Mouse (Mus musculus): ENCODE results near the gene Mdga1.
A peak's percentile ranks its signal among the peaks of the same experiment; 100 is the strongest.

Mdga1 gene

DNA sequence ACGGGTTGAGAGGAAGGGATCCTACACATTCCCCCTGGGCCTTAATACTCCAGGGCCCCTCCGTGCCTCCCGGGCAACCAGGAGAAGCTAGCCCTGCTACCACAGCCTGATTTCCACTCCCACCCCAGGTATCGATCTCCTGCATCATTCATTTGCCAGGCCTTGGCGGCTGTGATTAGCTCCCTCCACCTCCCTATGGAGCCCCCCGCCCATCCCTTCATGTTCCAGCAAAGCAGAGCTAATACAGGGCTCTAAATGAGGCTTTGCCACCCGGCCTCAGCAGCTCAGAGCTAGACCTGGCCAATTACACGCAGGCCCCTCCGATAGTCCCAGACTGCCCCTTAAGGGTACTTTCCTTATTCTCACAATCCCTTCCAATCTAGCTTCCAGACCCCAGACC lies 86.5 kb downstream of the Mdga1 start:
- no peak for DNase-seq

GRCm38 (mm10) chr17:29882885-29883284 lies 87.0 kb downstream of the Mdga1 start:
- DNase-seq = no peak

GRCm38 (mm10) chr17:29880251-29880650 lies 89.6 kb downstream of the Mdga1 start:
- no peak for DNase-seq

GRCm38 (mm10) chr17:29878990-29879389 lies 90.9 kb downstream of the Mdga1 start:
- no peak for DNase-seq

DNA sequence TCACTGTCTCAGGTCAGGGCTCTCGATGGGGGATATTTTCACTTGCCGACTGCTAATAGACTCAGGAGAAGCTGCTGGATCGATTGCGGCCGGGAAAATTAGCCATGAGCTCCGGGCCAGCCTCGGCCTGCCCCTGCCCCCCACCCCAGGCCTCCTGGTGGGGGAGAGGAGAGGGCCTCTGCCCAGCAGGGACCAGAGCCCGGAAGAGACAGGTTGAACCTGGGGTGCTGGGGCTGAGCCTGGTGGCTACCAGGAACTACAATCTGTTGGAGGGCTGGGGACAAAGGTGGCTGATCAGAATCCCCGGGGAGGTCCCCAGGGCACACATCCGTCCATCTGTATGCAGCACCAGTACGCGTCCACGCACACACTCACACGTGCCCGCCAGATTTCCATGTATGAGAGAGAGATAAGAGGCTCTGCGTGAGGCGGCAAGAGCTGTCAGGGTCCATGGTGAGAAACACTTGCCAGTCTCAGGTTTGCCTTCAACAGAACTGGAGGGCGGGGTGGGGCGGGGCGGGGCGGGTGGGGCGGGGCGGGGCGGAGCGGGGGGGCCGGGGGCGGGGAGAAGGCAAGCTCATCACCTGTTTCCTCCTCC lies 95.7 kb downstream of the Mdga1 start:
- DNase-seq = no peak

- DNase-seq = no peak
Observed at GRCm38 (mm10) chr17:29873580-29874015, 96.3 kb downstream of the Mdga1 start.

DNA sequence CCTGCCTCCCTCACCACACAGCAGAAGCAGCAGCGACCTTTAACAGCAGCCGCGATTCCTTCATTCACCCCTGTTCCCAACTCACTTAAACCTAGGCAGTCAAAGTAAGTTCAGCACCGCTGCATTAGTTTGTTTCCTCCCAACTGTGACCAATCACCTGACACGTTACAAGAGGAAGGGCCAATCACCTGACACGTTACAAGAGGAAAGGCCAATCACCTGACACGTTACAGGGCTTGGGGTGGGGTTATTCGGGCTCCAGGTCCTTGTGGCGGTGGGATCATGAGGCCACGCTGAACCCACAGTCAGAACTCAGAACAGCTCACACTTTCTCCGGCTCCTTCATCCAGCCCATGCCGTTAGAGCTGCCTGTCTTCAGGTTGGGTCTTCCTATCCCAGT lies 99.6 kb downstream of the Mdga1 start:
- no peak for DNase-seq

DNA sequence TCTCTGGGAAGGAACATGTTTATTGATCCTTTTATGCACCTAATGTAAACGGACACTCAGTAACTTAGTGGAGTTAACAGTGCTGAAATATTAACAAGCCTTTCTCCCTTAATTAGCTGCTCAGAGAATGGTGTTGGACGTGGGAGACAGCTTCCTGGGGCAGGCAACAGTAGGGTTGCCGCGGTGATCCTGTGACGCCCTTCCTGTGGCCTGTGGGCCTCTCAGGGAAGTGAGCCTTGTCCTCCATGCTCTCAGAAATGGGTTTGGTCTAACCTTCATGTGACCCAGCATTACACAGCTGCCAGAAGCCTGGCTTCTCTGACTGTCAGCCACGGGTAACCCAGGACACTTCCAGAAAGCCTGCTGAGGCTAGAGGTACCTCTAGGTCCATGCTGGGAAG lies 104.0 kb downstream of the Mdga1 start:
- DNase-seq = no peak

DNA sequence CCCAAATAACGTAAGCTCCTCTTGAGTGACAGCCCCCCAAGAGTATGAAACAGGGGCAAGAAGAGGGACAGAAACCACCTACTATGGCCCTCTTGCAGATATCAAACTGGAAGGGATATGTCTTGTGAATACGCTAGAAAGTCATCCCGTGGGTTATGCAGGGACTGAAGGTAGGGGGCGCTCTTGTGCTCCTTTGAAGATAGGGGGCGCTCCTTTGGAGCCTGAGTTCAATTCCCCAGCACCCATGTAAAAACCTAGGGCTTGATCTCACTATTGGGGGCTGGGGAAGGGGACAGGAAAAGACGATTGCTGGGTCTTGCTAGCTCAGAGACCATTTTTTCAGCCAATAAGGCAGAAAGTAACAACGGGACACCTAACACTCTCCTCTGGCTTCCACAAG lies 105.4 kb downstream of the Mdga1 start:
- no peak for DNase-seq

DNA sequence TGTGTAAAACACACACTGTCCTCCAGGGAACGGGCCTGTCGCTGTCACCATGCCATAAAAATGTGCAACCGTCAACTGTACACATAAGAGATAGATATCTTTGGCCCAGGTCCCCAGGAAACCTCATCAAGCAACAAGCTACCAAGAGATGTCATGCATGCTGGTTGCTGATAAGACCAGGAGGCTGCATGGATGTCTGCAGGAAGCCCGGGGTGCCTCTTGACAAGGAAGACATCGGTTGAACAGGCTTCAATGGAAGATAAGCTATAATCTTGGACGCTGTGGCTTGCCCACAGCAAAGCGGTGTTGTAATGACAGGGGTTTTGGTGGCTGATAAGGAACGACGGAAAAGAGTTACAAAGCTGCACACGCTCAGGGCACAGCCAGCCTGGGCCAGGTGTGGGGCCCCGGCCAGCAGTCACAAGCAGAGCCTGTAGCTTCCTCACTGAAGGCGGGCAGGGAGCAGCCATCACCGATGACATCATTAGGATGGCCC lies 110.1 kb downstream of the Mdga1 start:
- no peak for DNase-seq

DNA sequence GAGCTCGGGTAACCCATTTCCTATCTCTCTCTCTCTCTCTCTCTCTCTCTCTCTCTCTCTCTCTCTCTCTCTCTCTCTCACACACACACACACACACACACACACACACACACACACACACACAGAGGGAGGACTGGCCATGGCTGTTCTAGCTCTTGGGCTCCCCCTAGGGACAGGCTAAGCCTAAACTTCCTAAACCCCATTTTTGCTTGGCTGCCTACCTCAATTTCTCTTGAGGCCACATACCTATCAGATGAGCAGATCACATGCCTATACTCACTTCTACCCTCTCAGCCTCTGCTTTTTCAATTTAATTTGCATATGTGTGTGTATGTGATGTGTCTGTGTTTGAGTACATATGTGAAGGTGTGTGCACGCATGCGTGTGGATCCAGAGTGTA lies 111.1 kb downstream of the Mdga1 start:
- DNase-seq = no peak

GRCm38 (mm10) chr17:29855702-29856580 lies 113.9 kb downstream of the Mdga1 start:
- no peak for DNase-seq

GRCm38 (mm10) chr17:29854835-29855234 lies 115.1 kb downstream of the Mdga1 start:
- DNase-seq = no peak

DNA sequence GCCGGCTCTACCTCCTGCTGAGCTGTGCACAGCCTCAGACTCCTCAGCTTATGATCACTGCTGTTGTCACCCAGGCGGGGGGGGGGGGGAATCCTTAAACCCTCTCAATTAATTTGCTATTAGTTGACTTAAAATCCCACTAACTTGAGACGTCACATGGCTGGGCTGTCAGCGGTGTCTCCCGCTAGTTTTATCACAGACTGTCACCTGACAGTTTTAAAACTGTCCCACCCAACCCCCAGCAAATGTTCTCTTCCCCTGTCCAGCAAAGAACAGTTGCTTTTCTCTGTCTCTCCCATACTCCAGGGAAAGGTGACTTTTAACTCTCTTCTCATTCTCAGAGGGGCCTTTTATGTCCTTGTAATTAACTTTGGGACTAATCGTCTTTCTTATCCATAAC lies 115.5 kb downstream of the Mdga1 start:
- no peak for DNase-seq

DNA sequence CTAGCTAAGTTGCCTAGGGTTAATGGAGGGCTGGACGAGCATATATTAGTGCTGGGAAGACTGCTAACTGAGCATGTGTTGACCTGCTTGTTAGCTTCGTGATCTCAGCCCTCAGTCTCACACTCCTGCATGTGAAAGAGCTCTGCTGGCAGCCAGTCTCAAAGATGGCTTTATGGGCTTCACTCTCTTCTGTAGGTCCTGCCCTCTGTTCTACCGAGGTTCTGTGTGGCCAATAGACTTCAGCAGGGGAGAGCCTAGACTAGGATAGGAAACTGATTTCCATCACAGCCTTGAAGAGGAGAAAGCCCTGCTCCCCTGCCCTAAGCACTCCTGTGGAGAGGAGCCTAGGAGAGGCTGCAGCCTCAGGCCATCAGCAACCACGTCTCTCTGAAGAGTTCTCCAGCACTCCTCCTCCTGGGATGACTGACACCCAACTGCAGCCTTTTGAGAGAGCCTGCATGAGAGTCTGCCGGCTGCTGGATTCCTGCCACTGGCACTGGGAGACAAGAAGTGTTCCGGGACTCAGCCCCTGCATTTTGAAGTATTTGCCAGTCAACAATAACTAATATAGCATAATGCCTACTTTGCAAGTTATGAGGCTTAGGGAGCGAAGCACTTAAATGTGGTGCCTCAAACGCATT lies 116.9 kb downstream of the Mdga1 start:
- DNase-seq = no peak

GRCm38 (mm10) chr17:29849436-29849797 lies 120.5 kb downstream of the Mdga1 start:
- DNase-seq = no peak

DNA sequence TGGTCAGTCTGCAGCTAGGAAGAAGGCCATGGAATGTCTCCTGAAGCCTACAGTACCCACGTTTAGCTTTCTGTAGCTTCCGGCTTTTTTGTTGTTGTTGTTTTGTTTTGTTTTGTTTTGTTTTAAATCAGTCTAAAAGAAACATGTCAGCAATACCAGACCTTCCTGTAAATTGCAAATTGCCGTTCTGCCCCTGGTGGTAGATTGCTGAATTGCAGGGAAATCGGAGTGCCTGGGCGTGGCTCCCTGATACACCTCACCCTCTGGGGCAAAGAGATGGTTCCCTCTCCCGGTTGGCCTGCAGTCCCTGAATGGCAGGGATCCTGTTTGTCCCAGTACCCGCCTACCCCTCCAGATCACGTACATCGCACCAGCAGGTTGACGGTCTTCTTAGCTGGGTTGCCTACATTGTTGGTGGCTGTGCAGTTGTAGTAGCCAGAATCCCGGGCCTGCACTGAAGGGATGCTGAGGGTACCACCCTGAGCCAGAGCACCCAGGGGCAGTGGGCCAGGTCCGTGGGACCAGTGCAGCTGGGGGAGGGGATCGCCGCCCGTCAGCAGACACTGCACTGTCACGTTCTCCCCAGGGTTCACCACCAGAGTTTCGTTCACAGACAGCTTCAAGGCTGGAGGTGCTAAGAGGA lies 121.0 kb downstream of the Mdga1 start:
- peak; percentile 45 for DNase-seq

DNA sequence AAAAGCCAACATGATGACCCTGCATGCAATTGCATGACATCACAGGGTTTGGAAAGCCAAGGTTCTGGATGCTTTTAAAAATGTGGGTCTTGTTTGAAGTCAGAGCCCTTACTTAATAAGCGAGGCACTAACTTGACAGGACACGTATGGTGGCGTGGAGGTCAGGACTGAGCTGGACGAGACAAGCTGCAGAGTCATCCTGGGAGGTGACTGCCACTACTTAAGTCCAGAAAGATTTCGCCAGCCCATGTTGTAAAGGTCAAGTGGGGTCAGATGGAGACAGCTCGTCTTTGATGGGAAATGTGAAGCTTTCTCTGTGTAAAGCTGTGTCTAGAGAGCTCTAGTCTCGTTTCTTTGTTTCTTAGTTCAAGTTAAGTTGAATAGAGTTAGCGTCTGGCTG lies 122.6 kb downstream of the Mdga1 start:
- DNase-seq = no peak

DNA sequence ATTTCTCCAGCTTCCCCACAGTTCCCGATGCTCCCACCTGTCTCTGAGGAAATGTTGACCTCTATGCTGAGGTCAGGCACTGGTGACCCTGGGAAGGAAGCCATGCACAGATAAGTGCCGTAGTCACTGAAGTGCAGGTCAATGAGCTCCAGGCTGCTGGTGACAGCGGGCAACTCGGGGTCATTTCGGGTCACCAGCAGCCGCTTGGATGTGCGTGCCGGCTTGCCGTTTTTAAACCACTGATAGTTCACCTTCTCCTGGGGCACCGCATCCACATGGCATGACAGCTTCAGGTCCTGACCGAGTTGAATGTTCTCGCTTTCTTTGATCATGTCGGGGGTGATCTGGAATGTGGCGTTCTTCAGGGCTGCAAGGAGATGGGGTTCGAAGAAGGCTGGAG lies 123.6 kb downstream of the Mdga1 start:
- no peak for DNase-seq

DNA sequence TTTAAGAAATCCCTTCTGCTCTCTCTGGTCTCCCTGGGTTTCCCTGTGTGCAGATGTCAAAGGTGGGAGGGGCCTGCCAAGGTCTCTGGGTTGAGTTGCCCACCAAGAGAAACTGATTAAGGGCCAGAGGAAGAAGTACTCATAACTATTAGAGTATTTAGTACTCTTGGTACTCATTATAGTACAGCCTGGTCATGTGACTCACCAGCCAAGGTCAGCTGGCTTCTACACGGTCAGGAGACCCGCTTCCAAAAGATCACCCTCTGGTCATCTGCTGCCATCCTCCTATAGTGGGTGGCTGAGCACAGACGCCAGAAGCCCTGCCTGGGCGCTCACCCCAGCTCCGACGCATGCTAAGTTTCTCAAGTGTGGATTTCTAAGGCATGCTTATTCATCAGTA lies 124.9 kb downstream of the Mdga1 start:
- no peak for DNase-seq

- DNase-seq = no peak
Observed at GRCm38 (mm10) chr17:29843419-29844162, 126.3 kb downstream of the Mdga1 start.
